Mouse (Mus musculus) duodenum, adult 2 months (tissue): ENCODE measurements around the gene Olfr1029. TPM values are rescaled to one million over a fixed set of nuclear protein-coding genes. Genes with fewer than 3 reads are reported as not detected.

Experiments used
- polyA plus RNA-seq: library from polyadenylated mRNA; depleted of rRNA; stranded (reverse); fragments of >200 nt; gene quantifications from 2 replicates; pipeline ENCODE4 v1.2.3, GENCODE M21; 2012; ENCODE audit warnings: low replicate concordance; rRNA removed

The Olfr1029 gene
- polyA plus RNA-seq = not detected in 2 replicates

DNA sequence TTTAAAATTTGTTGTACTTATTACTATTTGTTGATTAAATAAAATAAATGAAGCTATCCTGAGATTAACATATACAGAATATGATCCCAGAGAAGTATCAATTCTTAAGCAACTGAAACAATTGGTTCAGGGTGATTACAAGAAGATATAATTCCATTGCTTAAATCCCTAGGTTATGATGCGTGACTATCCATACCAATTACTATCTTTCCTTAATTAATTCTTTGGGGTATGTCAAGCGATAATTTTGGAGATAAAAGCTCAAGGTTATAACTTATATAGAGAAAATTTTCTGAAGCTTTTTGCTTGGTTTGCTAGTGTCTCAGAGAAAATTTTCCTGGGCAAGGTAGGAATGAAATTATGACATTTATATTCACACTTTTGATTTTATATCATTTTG lies at the start of gene Olfr1029:
TSS of gene Olfr1029 (plus strand) at position 301 of the 400 bp plus-strand sequence.

DNA sequence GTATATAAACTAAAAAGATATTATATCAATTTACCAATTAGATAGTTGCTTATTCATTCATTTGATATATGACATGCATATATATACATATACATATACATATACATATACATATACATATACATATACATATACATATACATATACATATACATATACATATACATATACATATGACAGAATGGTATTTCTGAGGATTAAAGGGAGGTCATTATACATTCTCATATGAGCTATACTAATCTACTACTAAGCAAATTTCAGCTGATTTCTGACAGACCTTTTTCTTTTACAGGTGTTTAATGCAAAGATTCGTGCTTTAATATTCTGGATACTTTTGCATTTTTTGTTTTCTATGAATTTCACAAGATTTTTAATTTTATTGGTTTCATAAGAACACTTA lies 23.6 kb upstream of the Olfr1029 start, which contains the start of gene Olfr1028:
TSS of gene Olfr1028 (plus strand) at position 301 of the 400 bp plus-strand sequence.

GRCm38 (mm10) chr2:85978976-85979375 lies 5.3 kb downstream of the Olfr1029 start, which contains the start of gene Olfr1030:
Gene Olfr1030 (plus strand): TSS chr2:85979276.

GRCm38 (mm10) chr2:85990004-85990403 lies 16.3 kb downstream of the Olfr1029 start, which contains the start of gene Olfr1031:
Gene Olfr1031 (plus strand): TSS chr2:85990304.

DNA sequence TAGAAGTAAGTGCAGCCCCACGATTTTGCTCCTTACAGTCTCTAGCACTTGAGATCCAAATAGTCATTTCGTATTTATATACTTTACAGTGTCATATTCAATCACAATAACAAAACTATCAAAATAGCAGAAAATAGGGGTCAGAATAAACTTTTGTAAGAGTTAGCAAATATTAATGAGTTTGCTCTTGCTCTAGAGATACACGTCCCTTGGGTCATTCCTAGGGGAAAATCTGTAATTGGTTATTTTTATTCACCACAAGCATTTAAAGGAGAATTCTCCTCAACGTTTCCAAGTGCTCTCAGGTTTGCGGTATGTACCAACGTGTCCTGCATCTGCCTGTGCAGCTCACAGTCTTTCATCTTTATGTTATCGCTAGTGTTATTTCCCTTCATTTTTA lies 31.5 kb downstream of the Olfr1029 start, which contains the start of gene Olfr1032:
TSS of gene Olfr1032 (plus strand) at position 301 of the 400 bp plus-strand sequence.

GRCm38 (mm10) chr2:86020406-86020805 lies 46.7 kb downstream of the Olfr1029 start, which contains the start of gene Olfr1033:
Gene Olfr1033 (plus strand): TSS chr2:86020633.

Other genes with a start within 250 kb of the Olfr1029 start
- gene Olfr1012, start 211.1 kb upstream of the Olfr1029 start, polyA plus RNA-seq = not detected in 2 replicates
- gene Olfr1013, start 206.8 kb upstream of the Olfr1029 start, polyA plus RNA-seq = not detected in 2 replicates
- not detected in 2 replicates for gene Olfr1014, start 201.2 kb upstream of the Olfr1029 start, polyA plus RNA-seq
- not detected in 2 replicates for gene Olfr1015, start 191.9 kb upstream of the Olfr1029 start, polyA plus RNA-seq
- gene Olfr1016, start 171.4 kb upstream of the Olfr1029 start, polyA plus RNA-seq = not detected in 2 replicates
- gene Olfr1018, start 155.4 kb upstream of the Olfr1029 start, polyA plus RNA-seq = not detected in 2 replicates
- not detected in 2 replicates for gene Olfr1019, start 128.4 kb upstream of the Olfr1029 start, polyA plus RNA-seq
- not detected in 2 replicates for gene Olfr1020, start 126.9 kb upstream of the Olfr1029 start, polyA plus RNA-seq
- not detected in 2 replicates for gene Olfr1022, start 105.3 kb upstream of the Olfr1029 start, polyA plus RNA-seq
- not detected in 2 replicates for gene Olfr1023, start 88.3 kb upstream of the Olfr1029 start, polyA plus RNA-seq
- gene Olfr1024, start 68.8 kb upstream of the Olfr1029 start, polyA plus RNA-seq = not detected in 2 replicates
- not detected in 2 replicates for gene Olfr1025-ps1, start 58.7 kb upstream of the Olfr1029 start, polyA plus RNA-seq
- gene Olfr1026, start 52.3 kb upstream of the Olfr1029 start, polyA plus RNA-seq = not detected in 2 replicates
- not detected in 2 replicates for gene Olfr1028, start 23.5 kb upstream of the Olfr1029 start, polyA plus RNA-seq
- gene Olfr1030, start 5.4 kb downstream of the Olfr1029 start, polyA plus RNA-seq = not detected in 2 replicates
- gene Olfr1031, start 16.4 kb downstream of the Olfr1029 start, polyA plus RNA-seq = not detected in 2 replicates
- not detected in 2 replicates for gene Olfr1032, start 31.6 kb downstream of the Olfr1029 start, polyA plus RNA-seq
- gene Olfr1033, start 46.7 kb downstream of the Olfr1029 start, polyA plus RNA-seq = 0.04 and 0.14 TPM in 2 replicates
- not detected in 2 replicates for gene Olfr1034, start 72.0 kb downstream of the Olfr1029 start, polyA plus RNA-seq
- not detected in 2 replicates for gene Olfr1036, start 100.1 kb downstream of the Olfr1029 start, polyA plus RNA-seq
- not detected in 2 replicates for gene Olfr1037, start 113.5 kb downstream of the Olfr1029 start, polyA plus RNA-seq
- not detected in 2 replicates for gene Olfr1039, start 162.0 kb downstream of the Olfr1029 start, polyA plus RNA-seq
- not detected in 2 replicates for gene Olfr1040, start 172.8 kb downstream of the Olfr1029 start, polyA plus RNA-seq
- not detected in 2 replicates for gene Olfr1042, start 187.9 kb downstream of the Olfr1029 start, polyA plus RNA-seq
- not detected in 2 replicates for gene Olfr1043, start 193.6 kb downstream of the Olfr1029 start, polyA plus RNA-seq
- not detected in 2 replicates for gene Olfr1044, start 203.9 kb downstream of the Olfr1029 start, polyA plus RNA-seq
- not detected in 2 replicates for gene Olfr52, start 211.8 kb downstream of the Olfr1029 start, polyA plus RNA-seq
- not detected in 2 replicates for gene Olfr1045, start 229.1 kb downstream of the Olfr1029 start, polyA plus RNA-seq
- not detected in 2 replicates for gene Olfr1046, start 245.4 kb downstream of the Olfr1029 start, polyA plus RNA-seq